Mouse (Mus musculus) bone marrow, adult 2 months (tissue): ENCODE measurements around the gene Ptpn21. TPM values are rescaled to one million over a fixed set of nuclear protein-coding genes. Genes with fewer than 3 reads are reported as not detected.

Experiments used
- H3K27ac ChIP-seq: fragments of 200-500 bp; 2 replicates; pipeline ENCODE4 v1.5.1; 2012; ENCODE audit warnings: low read depth, mild to moderate bottlenecking, control low read depth, inconsistent platforms, low read length; ENCODE audit not compliant: control insufficient read depth, poor library complexity, insufficient read depth
- H3K4me1 ChIP-seq: fragments of 200-500 bp; 2 replicates; pipeline ENCODE4 v1.6.1; 2011; ENCODE audit warnings: low read length; ENCODE audit not compliant: control insufficient read depth, insufficient read depth
- H3K4me3 ChIP-seq: fragments of 200-500 bp; replicated peaks from 2 replicates; pipeline ENCODE3; 2011; ENCODE audit warnings: mild to moderate bottlenecking, low read depth, low read length, control low read depth; ENCODE audit not compliant: control insufficient read depth
- CTCF ChIP-seq: fragments of 200-500 bp; IDR thresholded peaks from 2 replicates; pipeline ENCODE4 v1.5.1; 2011; ENCODE audit warnings: low read length, control low read depth; ENCODE audit not compliant: control insufficient read depth, insufficient read depth
- POLR2A ChIP-seq: fragments of 200-500 bp; IDR thresholded peaks from 2 replicates; pipeline ENCODE4 v1.6.1; 2011; ENCODE audit warnings: low read depth, mild to moderate bottlenecking, control low read depth, low read length, borderline replicate concordance; ENCODE audit not compliant: control insufficient read depth
- WGBS: fragments of 180-500 bp; shearing (Covaris S2); methylation state at CpG from one replicate; pipeline ENCODE4 v1.1.7; 2018; 5-methylcytosine and 5-hydroxymethylcytosine counted together
- polyA plus RNA-seq: library from polyadenylated mRNA; stranded (reverse); fragments of >200 nt; gene quantifications from 2 replicates; pipeline ENCODE4 v1.2.4, GENCODE M21; 2011; ENCODE audit warnings: low replicate concordance; ENCODE audit not compliant: missing spikeins, insufficient read depth, insufficient read length

Gene Ptpn21
- polyA plus RNA-seq, result 1.7 and 2.2 TPM in 2 replicates

DNA sequence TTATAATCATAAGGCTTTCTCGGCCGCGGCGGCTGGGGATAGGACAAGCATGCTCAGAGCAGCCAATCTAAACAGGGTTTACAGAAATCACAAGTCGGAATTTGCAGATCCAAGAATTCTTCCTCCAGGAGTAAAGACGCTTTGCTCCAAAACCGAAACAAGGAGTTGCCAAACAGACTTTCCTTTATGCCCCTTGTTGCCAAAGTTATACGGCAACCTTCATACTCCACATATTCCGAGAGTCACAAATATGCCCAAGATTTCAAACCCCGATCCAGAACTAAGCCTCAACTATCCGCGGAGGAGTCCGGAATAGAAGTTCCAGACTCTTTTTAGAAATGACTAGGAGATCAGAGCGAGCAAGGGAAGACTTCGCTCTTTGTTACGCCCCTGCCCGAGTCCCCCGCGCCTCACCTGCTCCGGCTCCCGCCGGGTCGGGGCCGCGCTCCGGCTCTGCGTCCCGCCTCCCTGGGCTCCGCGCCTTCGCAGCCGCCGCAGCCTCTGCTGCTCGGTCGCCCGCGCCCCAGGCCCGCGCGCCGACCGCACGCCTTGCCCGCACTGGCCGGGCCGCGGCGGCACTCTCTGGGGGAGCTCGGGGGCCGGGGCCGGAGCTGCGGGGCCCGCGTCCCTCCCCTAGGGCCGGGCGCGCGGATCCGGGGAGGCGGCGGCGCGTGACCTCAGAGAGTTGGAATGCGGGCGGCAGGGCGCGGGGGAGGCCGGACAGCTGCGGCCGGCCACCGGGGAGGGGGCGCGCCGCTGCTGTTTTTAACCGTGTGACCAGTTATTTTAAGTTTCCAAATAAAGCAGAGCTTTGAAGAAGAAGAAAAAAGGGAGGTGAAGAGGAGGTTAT, at the start of gene Ptpn21:
Gene Ptpn21 (minus strand): TSS at position 455 of the 850 bp plus-strand sequence.
- WGBS, result 2% methylated on average over 75 of the region's 75 CpGs
- peaks cover 2% of the 10 kb centered on the region; the same call in 1 of the 2 replicates for H3K4me1 ChIP-seq
- TF ChIP-seq CTCF (no peak), POLR2A (no peak)
- no peak within 1 kb of the TSS for H3K4me3 ChIP-seq
- H3K27ac ChIP-seq, result peak within 1 kb of the TSS; percentile 19; the same call in 1 of the 2 replicates

DNA sequence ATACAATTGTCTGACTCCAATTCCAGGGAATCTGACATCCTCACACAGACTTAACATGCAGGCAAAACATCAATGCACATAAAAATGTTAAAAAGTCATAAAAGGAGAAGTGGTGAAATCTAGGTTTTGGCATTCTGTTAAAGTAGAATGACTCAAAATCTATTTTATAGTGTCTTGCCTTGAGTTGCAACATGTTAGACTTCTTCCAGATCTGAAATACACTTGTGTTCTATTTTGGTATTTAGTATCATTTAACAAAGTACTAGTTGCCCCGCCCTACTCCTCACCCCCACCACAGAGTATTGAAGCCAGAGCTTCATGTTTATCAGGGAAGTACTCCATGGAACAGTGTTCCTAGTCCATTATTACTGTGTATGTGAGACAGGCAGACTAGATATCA, 47.0 kb upstream of the Ptpn21 start:
- no peak overlapping the region for H3K4me3 ChIP-seq
- WGBS, result 94% methylated on average over 1 of the region's 1 CpGs
- TF ChIP-seq POLR2A (no peak), CTCF (no peak)
- H3K27ac ChIP-seq, result no peak overlapping the region
- no peaks in the 10 kb centered on the region for H3K4me1 ChIP-seq

DNA sequence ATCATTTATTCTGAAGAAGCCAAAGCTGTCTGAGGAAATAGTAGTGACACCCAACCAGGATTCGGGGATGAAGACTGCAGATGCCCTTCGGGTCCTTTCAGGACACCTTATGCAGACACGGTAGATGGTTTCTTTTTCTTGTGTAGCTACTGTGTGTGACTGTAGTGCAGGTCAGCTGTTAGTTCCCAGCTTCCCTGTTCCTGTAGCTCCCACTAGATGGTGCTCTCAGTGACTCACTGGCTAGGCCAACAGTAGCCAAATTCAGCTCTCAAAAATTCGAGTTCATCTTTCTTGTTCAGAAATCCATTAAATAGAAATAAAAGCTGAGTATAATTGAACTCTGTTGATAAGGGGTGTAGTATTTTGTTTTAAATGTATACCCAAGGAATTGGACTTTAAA, 41.9 kb upstream of the Ptpn21 start:
- TF ChIP-seq CTCF (peak; percentile 49), POLR2A (no peak)
- Histone ChIP-seq H3K4me1 (no peaks in the 10 kb centered on the region), H3K27ac (no peak overlapping the region), H3K4me3 (no peak overlapping the region)
- WGBS, result 57% methylated on average over 4 of the region's 4 CpGs

DNA sequence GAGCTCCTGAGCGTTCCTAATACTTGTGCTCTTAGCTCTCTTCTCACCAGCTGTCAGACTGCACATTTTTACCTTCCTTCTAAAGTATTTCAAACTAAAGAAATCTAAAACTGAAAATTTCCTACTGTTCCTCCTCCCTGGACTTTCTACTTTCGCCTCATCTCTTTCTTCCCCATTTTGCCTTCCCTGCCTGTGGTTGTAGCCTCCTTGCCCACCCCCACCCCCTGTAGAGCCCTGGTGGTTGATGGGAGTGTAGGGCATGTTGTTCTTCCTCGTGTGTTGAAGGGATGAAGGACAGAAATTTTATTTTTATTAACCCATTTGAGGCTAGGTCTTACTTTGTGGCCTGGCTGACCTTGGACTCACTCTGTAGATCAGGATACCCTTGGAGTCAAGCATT, 40.3 kb upstream of the Ptpn21 start:
- H3K4me1 ChIP-seq, result no peaks in the 10 kb centered on the region
- WGBS, result 31% methylated on average over 3 of the region's 3 CpGs
- H3K4me3 ChIP-seq, result no peak overlapping the region
- H3K27ac ChIP-seq, result no peak overlapping the region
- no peak for TF ChIP-seq CTCF
- no peak for TF ChIP-seq POLR2A

DNA sequence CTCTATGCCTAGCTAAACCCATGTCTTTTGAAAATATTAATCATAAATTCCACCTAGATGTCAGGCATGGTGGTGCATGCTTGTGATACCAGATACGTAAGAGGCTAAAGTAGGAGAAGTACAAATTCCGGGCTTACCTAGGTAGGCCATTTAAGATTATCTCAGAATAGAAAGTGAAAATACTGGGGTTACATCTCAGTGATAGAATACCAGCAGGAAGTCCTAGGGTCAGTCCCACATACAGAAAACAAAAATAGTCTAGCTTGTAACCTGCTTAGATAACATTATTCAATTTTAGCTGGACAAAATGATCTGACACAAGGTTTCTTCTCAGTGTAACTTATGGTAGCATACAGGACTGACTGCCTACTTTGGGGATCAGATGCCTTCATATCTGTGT, 29.0 kb upstream of the Ptpn21 start:
- Histone ChIP-seq H3K4me1 (no peaks in the 10 kb centered on the region), H3K4me3 (no peak overlapping the region), H3K27ac (no peak overlapping the region)
- TF ChIP-seq CTCF (no peak), POLR2A (no peak)
- 81% methylated on average over 2 of the region's 2 CpGs for WGBS

DNA sequence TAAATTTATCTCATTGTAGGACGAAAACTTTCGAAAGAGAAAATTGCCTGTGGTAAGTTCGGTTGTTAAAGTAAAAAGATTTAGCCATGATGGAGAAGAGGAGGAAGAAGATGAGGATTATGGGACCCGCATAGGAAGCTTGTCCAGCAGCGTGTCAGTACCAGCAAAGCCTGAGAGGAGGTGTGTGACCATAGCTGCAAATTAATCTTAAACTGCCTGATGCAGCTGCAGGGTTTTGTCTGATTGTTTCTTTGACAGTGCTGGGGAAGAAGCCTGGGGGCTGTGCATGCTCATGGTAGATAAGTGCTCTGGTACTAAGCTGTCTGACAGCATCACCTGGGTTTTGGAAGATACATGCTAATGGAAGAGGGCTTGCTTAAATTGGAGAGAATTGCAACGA, 22.5 kb upstream of the Ptpn21 start:
- Histone ChIP-seq H3K4me1 (no peaks in the 10 kb centered on the region; the same call in 1 of the 2 replicates), H3K27ac (no peak overlapping the region), H3K4me3 (no peak overlapping the region)
- 85% methylated on average over 6 of the region's 6 CpGs for WGBS
- TF ChIP-seq POLR2A (no peak), CTCF (no peak)

DNA sequence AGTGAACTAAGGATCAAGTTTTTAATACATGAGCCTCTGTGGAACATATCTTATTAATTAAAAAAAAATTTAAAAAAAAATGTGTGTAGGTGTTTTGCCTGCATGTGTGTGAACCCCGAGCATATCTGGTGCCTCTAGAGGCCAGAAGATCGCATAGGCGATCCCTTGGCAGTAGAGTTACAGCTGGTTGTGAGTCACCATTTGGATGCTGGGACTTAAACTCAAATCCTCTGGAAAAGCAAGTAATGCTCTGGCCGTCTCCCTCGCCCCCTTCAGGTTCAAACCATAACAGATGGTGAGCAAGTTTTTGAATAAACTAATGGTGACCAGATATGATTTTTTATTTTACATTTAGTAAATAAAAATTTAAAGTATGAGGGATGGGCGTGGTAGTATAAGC, 20.4 kb upstream of the Ptpn21 start:
- Histone ChIP-seq H3K4me1 (no peaks in the 10 kb centered on the region; the same call in 1 of the 2 replicates), H3K27ac (no peak overlapping the region), H3K4me3 (no peak overlapping the region)
- 87% methylated on average over 6 of the region's 6 CpGs for WGBS
- TF ChIP-seq CTCF (no peak), POLR2A (no peak)

DNA sequence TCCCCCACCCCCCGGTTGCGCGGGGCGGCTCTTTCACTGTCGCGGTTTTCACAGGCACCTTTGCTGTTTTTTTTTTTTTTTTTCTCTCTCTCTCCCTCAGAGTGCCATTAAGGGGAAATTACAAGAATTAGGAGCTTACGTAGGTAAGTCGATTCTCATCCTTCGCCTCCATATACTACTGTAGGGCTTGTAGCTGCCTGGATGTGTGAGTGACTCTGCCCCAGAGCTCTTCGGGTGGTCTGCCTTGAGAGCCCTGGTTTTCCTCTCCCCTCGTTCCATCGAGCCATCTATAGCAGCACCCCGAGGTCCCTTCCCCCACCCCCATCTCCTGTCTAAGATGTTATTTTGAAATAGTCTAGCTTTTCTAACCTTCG, 10.2 kb upstream of the Ptpn21 start:
- no peak for TF ChIP-seq POLR2A
- TF ChIP-seq CTCF, result no peak
- no peaks in the 10 kb centered on the region; the same call in 1 of the 2 replicates for H3K4me1 ChIP-seq

More for the DNA sequence above, 10.2 kb upstream of the Ptpn21 start:
- peak overlapping the region; percentile 89 for H3K4me3 ChIP-seq
- H3K27ac ChIP-seq, result peak overlapping the region; percentile 93
- under 1% methylated on average over 14 of the region's 14 CpGs for WGBS
